Mouse (Mus musculus) heart, postnatal 14 days (tissue): Measurements from ENCODE around the gene Tmem189. TPM values are rescaled to one million over a fixed set of nuclear protein-coding genes. Genes with fewer than 3 reads are reported as not detected.

Experiments used
- DNase-seq, 2 experiments: peaks; one replicate each; pipeline ENCODE4 v3.0.0; 2021 to 2022
- intact Hi-C: fragments of 180-260 bp; cut with DNase I; formaldehyde crosslinking; loops from one replicate; pipeline ENCODE4 v1.15.1; 2025
- microRNA-seq, 2 experiments: library from miRNA; unstranded; fragments of <30 nt; microRNA quantifications; one replicate each; pipeline ENCODE4 v1.2.0; 2021 to 2022
- total RNA-seq, 2 experiments: library from RNA; stranded (reverse); gene quantifications; 2 replicates each; pipeline ENCODE4 v1.2.3; 2021

Tmem189 gene
- total RNA-seq, 2 experiments from 2014 or later: 35.0 to 35.2 TPM

- intact Hi-C loops: no loop called here
- DNase-seq: no peak
These were observed 89.1 kb downstream of the Tmem189 start for GRCm38 (mm10) chr2:167600481-167600995.

DNA sequence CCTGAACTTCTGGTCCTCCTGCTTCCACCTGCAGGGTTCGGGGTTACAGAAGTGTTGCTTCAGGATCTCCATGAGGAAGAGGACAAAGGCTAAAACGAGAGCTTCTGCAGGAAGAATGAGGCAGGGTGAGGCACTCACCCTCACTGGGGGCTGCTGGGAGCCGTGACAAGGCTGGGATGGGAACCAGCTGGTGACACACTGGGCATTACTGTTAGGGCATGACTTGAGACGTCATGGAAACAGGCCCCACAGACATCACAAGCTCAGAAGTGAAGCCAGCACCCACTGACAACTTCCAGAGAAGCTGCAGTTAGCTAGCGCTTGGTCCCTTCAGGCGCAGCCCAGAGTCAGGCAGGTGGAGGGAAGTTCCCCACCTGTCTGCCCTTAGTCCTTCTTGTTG is 89.7 kb downstream of the Tmem189 start:
- intact Hi-C loops: no loop called here

GRCm38 (mm10) chr2:167599195-167599594 is 90.4 kb downstream of the Tmem189 start:
- DNase-seq: no peak
- intact Hi-C loops: no loop called here

More for the DNA sequence above, 89.7 kb downstream of the Tmem189 start:
- DNase-seq: no peak

GRCm38 (mm10) chr2:167597492-167598186 is 92.0 kb downstream of the Tmem189 start:
- DNase-seq: peak; percentile 75 to 81
- intact Hi-C loops: no loop called here

- no peak for DNase-seq
- intact Hi-C loops: no loop called here
These were observed 92.7 kb downstream of the Tmem189 start for GRCm38 (mm10) chr2:167596726-167597491.

GRCm38 (mm10) chr2:167596262-167596661 is 93.4 kb downstream of the Tmem189 start:
- DNase-seq: no peak
- intact Hi-C loops: no loop called here

DNA sequence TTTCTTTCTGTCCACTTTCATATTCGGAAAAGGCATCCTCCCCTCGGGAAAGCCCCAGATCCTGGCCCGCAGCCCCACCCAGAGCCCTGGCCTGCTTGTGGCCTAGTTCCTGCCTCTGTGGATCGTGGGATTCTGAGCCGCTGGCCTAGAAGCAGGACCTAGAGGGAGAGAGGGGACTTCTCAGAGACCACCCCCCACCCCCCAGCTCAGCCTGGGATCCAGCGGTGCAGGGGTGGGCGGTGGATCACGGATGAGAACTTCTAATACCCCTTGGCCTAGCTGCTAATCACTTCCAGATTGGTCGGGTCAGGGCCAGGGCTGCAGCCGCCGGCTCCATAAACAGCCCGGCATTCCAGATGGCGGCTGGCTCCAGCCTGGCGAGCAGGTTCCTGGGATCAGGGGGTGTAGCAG is 93.9 kb downstream of the Tmem189 start:
- DNase-seq: peak; percentile 72 to 73
- intact Hi-C loops: no loop called here

GRCm38 (mm10) chr2:167594444-167594934 is 95.1 kb downstream of the Tmem189 start:
- peak; percentile 92 to 95 for DNase-seq
- intact Hi-C loops: no loop called here

- no peak for DNase-seq
- intact Hi-C loops: no loop called here
These were observed 95.9 kb downstream of the Tmem189 start for GRCm38 (mm10) chr2:167593551-167594250.

Small RNA genes within 50 kb of the gene (microRNA-seq; reads per million reads assigned to microRNA genes)
- 0 reads per million in 2 experiments for gene Gm22355

Other genes with a start within 250 kb of the Tmem189 start
- 10 to 100 TPM; 50.7 to 52.1 TPM for gene Rnf114, start 197.2 kb downstream of the Tmem189 start, total RNA-seq
- 10 to 100 TPM; 18.2 to 20.9 TPM for gene Spata2, start 196.9 kb downstream of the Tmem189 start, total RNA-seq
- 1 to 10 TPM; 3.0 to 3.1 TPM for gene Snai1, start 151.6 kb downstream of the Tmem189 start, total RNA-seq
- gene Ube2v1, start 57.7 kb downstream of the Tmem189 start, total RNA-seq: 100 to 1,000 TPM in 1 of 2 experiments, 10 to 100 TPM in 1; 93.8 to 102 TPM
- gene Gm20431, start 28.3 kb downstream of the Tmem189 start, total RNA-seq: 10 to 100 TPM; 20.3 to 22.8 TPM
- 100 to 1,000 TPM; 108 to 124 TPM for gene Cebpb, start 907 bp downstream of the Tmem189 start, total RNA-seq
- gene Ptpn1, start 242.2 kb upstream of the Tmem189 start, total RNA-seq: 10 to 100 TPM; 24.0 to 27.8 TPM